Mouse (Mus musculus): ENCODE data around the gene Tbc1d7.

Tbc1d7 gene

DNA sequence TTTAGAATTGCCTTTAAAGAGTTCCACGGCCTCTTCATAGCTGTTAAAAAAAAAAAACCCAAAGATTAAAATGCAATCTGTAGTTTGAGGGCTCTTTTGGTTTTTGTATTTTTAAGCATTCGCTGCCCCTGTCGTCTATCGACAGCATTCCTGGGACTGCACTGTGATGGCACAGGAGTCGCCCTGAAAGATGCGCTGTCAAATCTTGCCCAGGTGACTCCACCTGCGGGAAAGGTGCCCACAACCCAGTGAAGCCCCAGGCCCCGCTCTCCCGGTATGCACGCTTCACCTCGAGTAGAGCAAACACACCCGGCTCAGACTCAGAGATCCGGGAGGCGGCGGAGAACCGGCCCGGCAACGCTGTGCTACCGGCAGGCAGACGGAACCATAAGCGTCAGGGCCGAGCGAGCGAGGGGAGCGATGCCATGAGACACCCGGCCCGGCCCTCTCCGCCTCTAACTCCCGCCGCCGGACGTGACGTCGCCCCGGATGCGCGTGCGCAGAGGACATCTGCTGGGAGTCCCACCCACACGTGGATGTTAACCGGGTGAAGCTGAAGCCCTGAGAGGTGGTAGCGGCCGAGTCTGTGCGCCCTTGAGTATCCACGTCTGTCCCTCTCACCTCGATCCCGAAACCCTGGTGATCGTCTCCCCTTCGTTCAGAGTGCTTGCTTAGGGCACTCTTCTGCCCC, at the start of gene Tbc1d7:
Gene Tbc1d7, minus strand, starts transcription at position 482 of the 691 bp plus-strand sequence.
- ChIA-PET CTCF (interaction anchor here in 3 of 4 experiments (0.6 to 3.3 kb wide), 13 partner anchors 12 to 412 kb away, joined by 3 to 16 read pairs (median 4); partner anchors contain the start of gene Nol7 (in 1 of the 3)), POLR2A (interaction anchor here in 3 of 4 experiments (0.6 to 2.6 kb wide), 19 partner anchors 10 to 231 kb away, joined by 3 to 24 read pairs (median 4); partner anchors contain the start of gene Nol7 (in 3 of the 3))

GRCm38 (mm10) chr13:43220635-43221034, 49.3 kb upstream of the Tbc1d7 start:
- CTCF ChIA-PET: interaction anchor here in 1 of 4 experiments (1.1 to 1.3 kb wide), 2 partner anchors 20 to 24 kb away, joined by 3 to 4 read pairs; no protein-coding TSS in a partner anchor
- POLR2A ChIA-PET: no interaction called here

DNA sequence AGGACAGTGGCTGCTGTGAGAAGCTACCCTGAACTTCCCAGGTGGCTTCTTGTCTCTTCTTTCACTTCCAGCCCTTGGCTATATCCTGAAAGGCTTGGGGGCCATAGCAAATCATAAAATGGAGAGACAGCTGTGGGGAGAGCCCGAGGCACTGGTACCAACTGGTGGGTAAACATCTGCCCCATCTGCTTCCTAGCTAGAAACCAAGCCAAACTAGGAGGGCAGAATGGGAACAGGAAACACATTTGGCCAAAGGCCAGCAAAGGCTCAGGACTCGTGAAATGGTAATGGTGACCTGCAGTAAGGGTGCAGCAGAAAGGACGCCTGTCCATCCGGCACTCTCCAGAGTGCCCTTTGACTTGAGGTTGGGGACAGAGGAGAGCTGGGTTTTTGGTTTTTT, 47.5 kb upstream of the Tbc1d7 start:
- POLR2A ChIA-PET: interaction anchor here in 2 of 4 experiments (0.6 to 1.5 kb wide), 2 partner anchors 10 to 15 kb away, joined by 5 read pairs; no protein-coding TSS in a partner anchor
- CTCF ChIA-PET: interaction anchor here (0.6 to 2.2 kb wide), 5 partner anchors 10 to 33 kb away, joined by 3 to 15 read pairs (median 4); no protein-coding TSS in a partner anchor

- POLR2A ChIA-PET: interaction anchor here in 1 of 4 experiments (1.6 kb wide), 1 partner anchor 33 kb away, joined by 3 read pairs; no protein-coding TSS in a partner anchor
- CTCF ChIA-PET: interaction anchor here (0.6 to 2.2 kb wide), 5 partner anchors 10 to 34 kb away, joined by 3 to 15 read pairs (median 4); no protein-coding TSS in a partner anchor
Observed at GRCm38 (mm10) chr13:43218284-43218683, 47.0 kb upstream of the Tbc1d7 start.

GRCm38 (mm10) chr13:43217686-43218085, 46.4 kb upstream of the Tbc1d7 start:
- POLR2A ChIA-PET: interaction anchor here in 1 of 4 experiments (1.2 to 2.3 kb wide), 4 partner anchors 14 to 33 kb away, joined by 3 to 5 read pairs (median 4); no protein-coding TSS in a partner anchor
- CTCF ChIA-PET: interaction anchor here in 3 of 4 experiments (1.1 to 2.5 kb wide), 4 partner anchors 7 to 18 kb away, joined by 4 to 15 read pairs (median 8); no protein-coding TSS in a partner anchor

GRCm38 (mm10) chr13:43217059-43217458, 45.8 kb upstream of the Tbc1d7 start:
- ChIA-PET CTCF (interaction anchor here in 3 of 4 experiments (1.0 to 2.5 kb wide), 4 partner anchors 8 to 17 kb away, joined by 3 to 15 read pairs (median 8); no protein-coding TSS in a partner anchor), POLR2A (interaction anchor here in 2 of 4 experiments (0.6 to 2.3 kb wide), 10 partner anchors 8 to 34 kb away, joined by 3 to 15 read pairs (median 5); no protein-coding TSS in a partner anchor)

- POLR2A ChIA-PET: interaction anchor here (0.6 to 2.3 kb wide), 39 partner anchors 8 to 399 kb away, joined by 3 to 16 read pairs (median 5); partner anchors contain the start of genes Nol7 (in 1 of the 4), Rnf182 (in 1 of the 4) and Tbc1d7 (in 1 of the 4)
- CTCF ChIA-PET: interaction anchor here (0.9 to 2.5 kb wide), 14 partner anchors 8 to 315 kb away, joined by 3 to 38 read pairs (median 4); no protein-coding TSS in a partner anchor
Observed at GRCm38 (mm10) chr13:43215994-43216706, 44.8 kb upstream of the Tbc1d7 start.

DNA sequence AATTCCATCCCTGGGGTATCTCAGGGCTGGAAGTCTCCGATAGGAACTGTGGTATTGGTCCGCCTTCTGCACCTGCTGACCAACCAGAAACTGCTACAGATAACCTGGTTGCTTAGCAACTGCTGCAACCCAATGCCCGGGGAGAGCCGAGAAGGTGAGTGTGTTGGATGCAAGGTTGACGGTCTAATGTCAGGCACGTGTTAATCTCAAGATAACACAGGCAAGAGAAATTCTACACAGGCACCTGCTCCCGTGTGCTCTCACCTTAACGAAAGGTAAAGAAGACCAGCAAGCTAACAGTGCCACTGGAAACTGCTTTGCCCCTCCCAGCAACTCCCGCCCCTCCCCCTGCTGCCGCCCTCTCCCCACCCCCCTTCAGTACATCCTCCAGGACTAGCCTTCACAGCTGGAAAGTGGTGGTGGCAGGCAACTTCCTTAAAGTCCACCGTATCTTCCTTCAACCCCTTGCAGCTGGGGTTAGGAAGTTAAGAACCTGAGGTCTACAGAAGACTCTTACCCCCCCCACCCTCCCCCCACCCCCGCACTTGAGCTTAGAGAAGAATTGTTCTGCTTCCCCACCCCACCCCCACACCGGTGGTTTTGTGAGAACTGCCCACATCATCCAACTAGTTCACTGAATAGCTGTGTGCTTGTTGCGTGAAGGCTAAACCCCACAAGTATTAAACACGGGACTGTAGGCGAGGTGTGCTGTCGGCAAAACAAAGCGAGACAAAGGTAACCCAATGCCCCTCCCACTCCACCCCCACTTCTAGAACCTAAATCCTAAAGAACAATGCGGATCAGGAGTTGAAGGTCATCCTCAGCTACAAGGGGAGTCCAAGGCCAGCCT, 44.1 kb upstream of the Tbc1d7 start:
- POLR2A ChIA-PET: interaction anchor here (0.6 to 2.3 kb wide), 45 partner anchors 9 to 400 kb away, joined by 3 to 16 read pairs (median 4); partner anchors contain the start of genes Nol7 (in 1 of the 4), Rnf182 (in 1 of the 4), Sirt5 (in 1 of the 4) and Tbc1d7 (in 1 of the 4)
- CTCF ChIA-PET: interaction anchor here (0.6 to 2.5 kb wide), 15 partner anchors 9 to 316 kb away, joined by 3 to 38 read pairs (median 4); partner anchors contain the start of gene Nol7 (in 1 of the 4)

DNA sequence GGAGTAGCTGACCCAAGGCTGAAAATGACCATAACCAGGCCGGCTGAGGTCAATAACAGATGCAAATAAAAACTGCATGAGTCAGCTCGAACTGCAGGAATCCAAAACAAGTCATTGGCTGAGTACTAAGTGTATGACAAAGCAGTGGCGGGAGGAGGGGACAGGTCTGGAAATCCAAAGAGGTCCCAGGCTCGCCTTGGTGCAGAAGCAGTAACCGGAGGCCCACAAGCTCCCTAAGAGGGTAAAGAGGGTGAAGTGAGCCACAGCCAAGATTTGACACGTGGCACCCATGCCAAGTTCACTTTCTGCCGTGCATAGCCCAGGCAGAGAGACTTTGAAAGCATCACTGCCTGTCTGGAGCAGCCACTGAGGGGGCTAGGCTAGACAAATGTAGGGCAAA, 41.0 kb upstream of the Tbc1d7 start:
- POLR2A ChIA-PET: interaction anchor here in 2 of 4 experiments (0.8 to 2.1 kb wide), 4 partner anchors 9 to 18 kb away, joined by 3 to 7 read pairs (median 4); no protein-coding TSS in a partner anchor
- CTCF ChIA-PET: interaction anchor here in 2 of 4 experiments (1.0 to 3.0 kb wide), 2 partner anchors 12 kb away, joined by 4 to 19 read pairs; no protein-coding TSS in a partner anchor

DNA sequence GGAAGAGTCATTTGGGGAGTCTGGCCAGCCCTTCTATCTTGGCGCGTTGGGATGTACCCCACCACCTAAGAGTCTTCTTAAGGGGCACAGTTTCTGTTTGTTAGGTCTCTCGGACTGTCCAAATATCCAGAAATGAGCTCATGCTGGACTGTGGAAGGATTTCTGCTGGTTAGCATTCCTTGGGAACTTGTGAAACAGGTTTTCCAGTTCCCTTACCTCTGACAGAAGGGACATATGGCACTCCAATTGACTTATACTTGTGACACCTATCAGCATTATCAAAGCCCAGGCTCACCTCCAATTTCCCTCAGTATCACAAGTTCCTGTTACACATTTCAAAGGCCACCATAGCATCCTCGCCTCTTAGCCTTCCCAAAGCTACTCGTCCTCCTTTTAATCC, 39.7 kb upstream of the Tbc1d7 start:
- ChIA-PET POLR2A (interaction anchor here in 2 of 4 experiments (1.0 to 2.1 kb wide), 4 partner anchors 28 to 188 kb away, joined by 3 to 6 read pairs (median 4); partner anchors contain the start of gene Nol7 (in 1 of the 2)), CTCF (interaction anchor here in 3 of 4 experiments (0.6 to 4.0 kb wide), 5 partner anchors 10 to 50 kb away, joined by 3 to 19 read pairs (median 5); no protein-coding TSS in a partner anchor)

- POLR2A ChIA-PET: interaction anchor here in 3 of 4 experiments (0.6 to 2.1 kb wide), 6 partner anchors 9 to 189 kb away, joined by 3 to 7 read pairs (median 6); partner anchors contain the start of gene Nol7 (in 1 of the 3)
- CTCF ChIA-PET: interaction anchor here in 3 of 4 experiments (0.6 to 4.0 kb wide), 7 partner anchors 8 to 27 kb away, joined by 3 to 17 read pairs (median 4); no protein-coding TSS in a partner anchor
Observed at GRCm38 (mm10) chr13:43209560-43209959, 38.3 kb upstream of the Tbc1d7 start.

GRCm38 (mm10) chr13:43208914-43209439, 37.7 kb upstream of the Tbc1d7 start:
- ChIA-PET CTCF (interaction anchor here in 3 of 4 experiments (0.6 to 4.0 kb wide), 7 partner anchors 8 to 26 kb away, joined by 3 to 17 read pairs (median 4); no protein-coding TSS in a partner anchor), POLR2A (interaction anchor here in 3 of 4 experiments (0.6 to 2.0 kb wide), 6 partner anchors 9 to 88 kb away, joined by 3 to 7 read pairs (median 5); no protein-coding TSS in a partner anchor)

- ChIA-PET POLR2A (interaction anchor here in 2 of 4 experiments (0.8 to 1.8 kb wide), 4 partner anchors 9 to 35 kb away, joined by 3 to 6 read pairs (median 4); partner anchors contain the start of gene Tbc1d7 (in 1 of the 2)), CTCF (interaction anchor here in 3 of 4 experiments (0.6 to 0.8 kb wide), 3 partner anchors 19 to 361 kb away, joined by 3 read pairs; no protein-coding TSS in a partner anchor)
Observed at GRCm38 (mm10) chr13:43206118-43206683, 34.9 kb upstream of the Tbc1d7 start.

- CTCF ChIA-PET: interaction anchor here in 3 of 4 experiments (0.6 to 1.7 kb wide), 6 partner anchors 11 to 118 kb away, joined by 3 to 5 read pairs (median 4); no protein-coding TSS in a partner anchor
- POLR2A ChIA-PET: interaction anchor here in 2 of 4 experiments (1.6 to 2.4 kb wide), 4 partner anchors 9 to 16 kb away, joined by 4 to 15 read pairs (median 5); no protein-coding TSS in a partner anchor
Observed at GRCm38 (mm10) chr13:43203641-43204040, 32.3 kb upstream of the Tbc1d7 start.

GRCm38 (mm10) chr13:43203234-43203633, 31.9 kb upstream of the Tbc1d7 start:
- CTCF ChIA-PET: interaction anchor here in 3 of 4 experiments (0.6 to 1.7 kb wide), 6 partner anchors 12 to 119 kb away, joined by 3 to 5 read pairs (median 4); no protein-coding TSS in a partner anchor
- POLR2A ChIA-PET: interaction anchor here in 2 of 4 experiments (1.2 to 2.4 kb wide), 5 partner anchors 9 to 108 kb away, joined by 3 to 15 read pairs (median 5); no protein-coding TSS in a partner anchor

Measured in embryonic stem cell, embryonic (primary cell).